Mouse (Mus musculus) mesoderm, embryonic 11.5 days (tissue): ENCODE data around the gene Slc6a12.

Experiments
- DNase-seq: peaks from one replicate; pipeline ENCODE4 v3.0.0-alpha.2; 2012; ENCODE audit warnings: low read depth, low spot score

Slc6a12 gene

GRCm38 (mm10) chr6:121343771-121344123 is 871 bp downstream of the Slc6a12 start:
- no peak for DNase-seq

- DNase-seq = no peak
Measured at GRCm38 (mm10) chr6:121344329-121344728, 1.5 kb downstream of the Slc6a12 start.

DNA sequence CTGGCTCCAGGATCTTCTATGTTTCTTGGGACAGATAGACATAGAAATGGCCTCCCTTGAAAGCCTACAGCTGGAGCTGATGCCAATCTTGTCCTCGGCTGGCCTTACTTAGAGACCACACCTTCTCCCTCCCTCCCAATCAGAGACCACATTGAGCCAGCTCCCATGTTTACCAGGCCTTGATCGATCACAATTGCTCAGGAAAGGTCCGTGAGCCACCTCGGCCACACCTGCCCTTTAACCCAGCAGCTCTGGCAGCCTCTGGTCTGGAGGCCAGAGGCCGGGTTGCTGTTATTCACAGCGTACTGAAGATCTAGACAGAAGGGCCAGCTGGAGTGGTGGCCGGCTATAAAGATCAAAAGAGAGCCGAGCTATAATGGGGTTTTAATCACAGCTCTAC is 3.6 kb downstream of the Slc6a12 start:
- DNase-seq = no peak

- DNase-seq = no peak
Measured at GRCm38 (mm10) chr6:121352276-121352675, 9.4 kb downstream of the Slc6a12 start.

GRCm38 (mm10) chr6:121356041-121356440 is 13.2 kb downstream of the Slc6a12 start:
- DNase-seq = no peak

DNA sequence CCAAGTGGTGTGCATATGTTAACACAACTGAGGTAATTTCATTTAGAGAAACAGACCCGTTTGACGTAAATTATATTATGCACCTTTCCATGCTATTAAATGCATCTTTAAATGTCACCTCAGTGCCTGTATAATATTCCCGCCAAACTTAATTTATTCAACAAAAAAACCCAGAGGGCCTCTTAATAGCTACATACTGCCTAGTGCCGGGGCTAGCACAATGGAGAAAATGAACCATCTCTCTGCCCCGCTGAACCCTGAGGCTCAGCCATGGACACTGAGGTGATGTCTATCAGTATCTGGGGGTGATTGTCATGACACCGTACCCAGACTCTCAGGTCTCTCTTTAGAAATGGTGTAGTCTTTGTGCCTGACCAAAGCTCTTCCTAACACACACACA is 14.4 kb downstream of the Slc6a12 start:
- DNase-seq = no peak

GRCm38 (mm10) chr6:121363061-121363460 is 20.2 kb downstream of the Slc6a12 start:
- DNase-seq = no peak

GRCm38 (mm10) chr6:121363956-121364355 is 21.1 kb downstream of the Slc6a12 start:
- no peak for DNase-seq

- DNase-seq = peak; percentile 41
Measured at GRCm38 (mm10) chr6:121366537-121366936, 23.7 kb downstream of the Slc6a12 start.

DNA sequence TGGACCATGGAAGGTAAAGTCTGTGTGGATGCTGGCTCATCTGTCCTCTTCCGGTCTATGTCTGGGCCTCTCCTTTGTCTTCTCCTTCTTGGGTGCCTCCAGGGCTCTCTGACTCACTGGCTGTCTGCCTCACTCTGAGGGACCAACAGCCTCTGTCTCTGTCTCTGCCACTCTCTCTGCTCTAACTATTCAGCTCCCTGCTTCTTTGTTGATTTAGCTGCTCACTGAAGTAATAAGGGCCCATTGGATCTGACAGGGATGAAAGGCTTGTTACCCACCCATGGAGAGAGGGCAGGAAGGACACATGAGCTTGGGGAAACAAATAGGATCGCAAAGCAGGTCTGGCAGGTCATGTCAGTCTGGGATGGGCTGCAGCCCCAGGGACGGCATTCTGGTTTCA is 24.2 kb downstream of the Slc6a12 start:
- no peak for DNase-seq

DNA sequence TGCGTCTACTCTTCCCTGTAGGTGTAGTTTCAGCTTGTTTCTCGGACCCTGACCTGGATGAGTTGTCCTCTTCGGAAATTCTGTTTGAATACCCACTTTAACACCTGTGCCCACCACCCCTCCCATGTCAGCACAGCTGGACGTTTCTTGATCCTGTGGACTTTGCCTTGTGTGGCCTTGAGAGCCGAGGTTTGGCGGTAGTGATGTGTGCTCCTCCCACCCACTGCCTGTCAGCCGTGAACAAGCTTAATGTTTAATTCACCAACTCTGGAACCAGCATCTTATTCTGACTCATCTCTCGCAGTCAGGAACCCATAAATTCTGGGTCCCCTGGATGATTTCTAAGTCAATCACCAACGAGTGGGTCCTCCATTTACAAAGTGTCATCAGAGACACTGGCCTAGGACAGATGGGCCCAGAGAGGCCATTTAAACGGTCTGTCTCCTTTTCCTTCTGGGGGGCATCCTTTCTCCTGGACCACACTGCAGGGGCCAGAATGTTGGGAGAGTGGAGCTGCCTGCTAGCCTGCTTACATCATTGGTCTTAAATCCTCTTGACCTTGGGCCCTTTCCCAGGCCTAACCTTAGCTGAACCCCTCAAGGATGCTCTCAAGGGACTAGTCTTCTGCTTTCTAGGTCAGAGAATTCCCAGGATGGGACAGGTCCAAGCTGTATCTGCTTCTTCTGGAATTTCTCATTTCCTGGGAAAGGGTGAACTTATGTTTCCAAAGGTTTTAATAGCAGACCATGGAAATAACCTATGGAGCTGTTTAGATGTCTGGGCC is 28.5 kb downstream of the Slc6a12 start:
- no peak for DNase-seq

DNA sequence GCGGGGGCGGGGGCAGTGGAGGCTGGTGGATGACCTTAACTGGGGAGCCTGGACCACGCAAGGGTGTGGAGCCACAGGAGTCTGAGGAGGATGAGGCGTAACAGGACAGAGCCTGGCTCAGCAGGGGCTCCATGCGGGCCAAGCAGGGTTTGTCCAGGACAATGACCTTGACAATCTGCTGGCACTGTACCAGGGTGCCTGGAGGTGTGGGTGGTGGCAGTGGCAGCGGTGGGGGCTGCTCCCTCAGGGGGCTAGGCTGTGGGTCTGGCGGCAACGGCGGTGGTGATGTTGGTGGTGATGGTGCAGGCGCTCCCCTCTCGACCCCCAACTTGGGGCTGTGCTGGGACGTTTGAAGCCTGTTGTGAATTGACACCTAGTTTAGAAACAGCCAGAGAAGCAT is 33.3 kb downstream of the Slc6a12 start:
- DNase-seq = no peak

DNA sequence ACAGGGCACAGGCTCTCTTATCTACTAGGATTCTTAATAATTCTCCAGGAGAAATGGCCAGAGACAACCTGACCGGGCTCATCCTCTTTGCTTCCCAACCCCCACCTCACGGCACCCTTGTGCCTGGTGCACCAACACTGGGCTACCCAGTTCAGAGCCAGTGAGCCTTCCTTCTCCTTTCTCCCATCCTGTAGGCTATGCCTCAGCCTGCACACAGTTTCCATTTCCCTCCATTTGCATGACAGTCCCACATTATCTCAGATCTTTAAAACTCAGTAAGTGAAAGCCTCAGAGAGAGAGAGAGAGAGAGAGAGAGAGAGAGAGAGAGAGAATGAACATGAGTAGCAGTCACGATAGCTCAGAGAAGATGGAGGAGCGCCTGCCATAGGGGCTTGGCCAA is 35.4 kb downstream of the Slc6a12 start:
- DNase-seq = no peak

DNA sequence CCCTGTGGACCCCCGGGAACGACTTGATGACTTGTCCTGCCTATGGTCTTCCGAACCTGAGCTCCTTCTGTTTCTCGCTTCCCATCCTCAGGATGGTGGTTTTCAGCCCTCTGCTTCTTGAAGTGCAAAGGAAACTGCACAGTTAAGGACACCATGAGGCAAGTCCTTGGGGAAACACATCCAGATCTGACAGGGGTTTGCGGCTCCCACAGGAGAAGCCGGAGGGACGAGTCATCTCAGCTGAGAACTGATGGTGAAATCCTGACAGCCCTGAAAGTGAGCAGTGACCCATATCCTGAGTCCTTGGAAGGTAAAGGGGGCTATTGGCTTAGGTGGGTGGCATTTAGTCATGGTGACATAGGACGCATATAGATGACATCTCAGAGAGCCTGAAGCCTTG is 37.7 kb downstream of the Slc6a12 start:
- no peak for DNase-seq

GRCm38 (mm10) chr6:121382071-121382470 is 39.2 kb downstream of the Slc6a12 start:
- DNase-seq = no peak

DNA sequence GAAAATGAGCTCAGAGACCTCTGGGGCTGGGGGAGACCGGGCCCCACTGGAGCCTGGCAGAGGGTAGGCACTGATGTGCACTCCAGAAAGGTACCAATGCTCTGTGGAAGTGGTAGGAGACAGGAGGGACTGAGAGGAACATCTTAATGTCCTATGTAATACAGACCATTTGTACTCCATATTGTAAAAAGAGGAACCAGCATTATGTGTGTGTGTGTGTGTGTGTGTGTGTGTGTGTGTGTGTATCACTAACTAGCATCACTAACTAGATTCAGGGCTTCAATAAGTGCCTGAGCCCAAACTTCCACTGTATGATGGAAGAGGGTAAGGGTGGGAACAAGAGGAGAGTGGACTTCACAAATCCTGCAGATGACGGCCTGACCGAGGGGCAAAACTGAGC is 42.5 kb downstream of the Slc6a12 start:
- no peak for DNase-seq

GRCm38 (mm10) chr6:121392610-121393252 is 49.9 kb downstream of the Slc6a12 start:
- DNase-seq = no peak

DNA sequence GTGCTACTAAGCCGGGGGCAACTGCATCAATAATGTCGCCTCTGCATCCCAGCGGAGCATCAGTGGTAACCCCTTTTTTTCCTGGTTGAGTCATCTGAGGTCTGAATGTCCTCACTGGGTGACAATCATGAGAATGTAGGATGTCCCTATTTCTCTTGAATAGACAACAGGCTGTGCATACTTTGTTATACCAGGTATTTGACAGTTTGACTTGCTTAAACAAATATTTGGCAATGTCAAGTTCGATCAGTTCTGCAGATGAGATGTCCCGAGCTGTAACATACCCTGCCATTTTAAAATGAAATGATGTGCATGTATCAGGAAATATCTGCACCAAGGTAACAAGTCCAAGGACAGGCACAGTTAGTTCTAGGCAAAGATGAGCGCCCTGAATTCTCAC is 58.3 kb downstream of the Slc6a12 start:
- DNase-seq = no peak

- DNase-seq = no peak
Measured at GRCm38 (mm10) chr6:121401826-121402660, 59.2 kb downstream of the Slc6a12 start.

DNA sequence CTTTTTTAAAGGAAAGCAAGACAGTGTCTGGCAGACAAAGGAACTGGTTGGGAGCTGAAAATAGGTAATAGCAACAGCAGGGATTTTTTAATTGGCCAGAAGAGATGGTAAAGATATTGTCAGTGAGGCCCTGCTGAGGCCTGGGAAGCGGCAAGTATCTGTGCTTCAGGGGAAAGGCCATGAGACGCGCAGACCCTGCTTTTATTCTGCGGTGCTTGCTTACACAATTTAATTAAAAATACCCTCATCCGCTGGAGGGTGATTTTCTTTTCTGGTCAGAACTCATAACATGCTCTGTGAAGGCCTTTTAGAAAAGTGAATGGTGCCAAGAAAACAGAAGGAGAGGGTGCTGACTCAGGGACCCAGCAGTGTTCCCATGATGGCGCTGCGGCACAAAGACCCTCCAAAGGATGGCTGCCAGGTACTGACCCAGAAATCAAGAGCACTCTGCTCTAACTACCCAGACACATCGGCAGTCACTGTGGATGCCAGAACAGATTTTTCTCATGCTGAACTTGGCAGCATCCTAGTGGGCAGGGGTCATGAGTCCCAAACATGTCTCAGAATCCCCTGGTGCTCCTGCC is 59.9 kb downstream of the Slc6a12 start:
- DNase-seq = no peak

GRCm38 (mm10) chr6:121405311-121405710 is 62.4 kb downstream of the Slc6a12 start:
- no peak for DNase-seq

GRCm38 (mm10) chr6:121407571-121408011 is 64.7 kb downstream of the Slc6a12 start:
- DNase-seq = peak; percentile 39
